Mouse (Mus musculus) retina, embryonic 14.5 days (tissue): ENCODE data around the gene Cd164.

Experiments used
- DNase-seq: peaks from one replicate; pipeline ENCODE4 v3.0.0-alpha.2; 2015; ENCODE audit warnings: low spot score

Gene Cd164

GRCm38 (mm10) chr10:41546396-41547165, 27.4 kb downstream of the Cd164 start:
- no peak for DNase-seq

- no peak for DNase-seq
Measured at GRCm38 (mm10) chr10:41550711-41551110, 31.5 kb downstream of the Cd164 start.

GRCm38 (mm10) chr10:41552319-41552718, 33.1 kb downstream of the Cd164 start:
- no peak for DNase-seq

GRCm38 (mm10) chr10:41552847-41553589, 33.8 kb downstream of the Cd164 start:
- DNase-seq: peak; percentile 12

- DNase-seq: no peak
Measured at GRCm38 (mm10) chr10:41553711-41554110, 34.5 kb downstream of the Cd164 start.

DNA sequence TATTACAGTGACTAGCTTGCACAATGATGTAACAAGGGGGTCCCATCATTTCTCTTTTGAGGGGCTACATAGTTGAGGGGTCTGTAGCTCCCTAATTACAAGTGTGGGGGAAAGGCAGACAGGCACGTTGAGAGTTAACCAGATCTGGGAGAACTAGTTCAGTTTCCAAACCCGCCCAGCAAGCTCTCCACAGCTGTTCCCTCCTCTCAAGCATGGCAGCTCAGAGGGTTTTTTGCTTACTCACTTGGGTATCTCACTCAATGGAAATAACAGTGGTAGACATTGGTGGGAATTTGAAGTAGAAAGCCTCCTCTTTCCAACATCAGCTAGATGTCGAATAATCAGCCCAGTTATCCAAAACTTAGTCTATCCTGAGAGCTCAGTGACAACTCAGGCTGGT, 35.9 kb downstream of the Cd164 start:
- no peak for DNase-seq

DNA sequence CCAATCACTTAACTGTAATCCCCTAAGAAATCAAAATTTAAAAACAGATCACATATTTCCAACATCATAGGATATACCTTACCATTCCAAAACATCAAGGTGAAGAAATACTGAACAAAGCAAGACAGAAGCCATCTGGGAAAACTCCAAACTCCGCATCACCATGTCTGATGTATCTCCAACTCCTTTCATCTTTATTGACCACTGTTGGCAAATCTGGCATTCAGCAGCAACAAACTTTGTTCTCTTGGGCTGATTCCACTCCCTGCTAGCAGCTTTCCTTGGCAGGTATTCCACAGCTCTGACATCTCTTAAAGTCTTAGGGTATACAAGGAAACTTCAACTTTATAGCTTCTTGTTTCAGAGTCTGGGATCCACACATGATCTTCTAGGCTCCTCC, 39.2 kb downstream of the Cd164 start:
- no peak for DNase-seq

DNA sequence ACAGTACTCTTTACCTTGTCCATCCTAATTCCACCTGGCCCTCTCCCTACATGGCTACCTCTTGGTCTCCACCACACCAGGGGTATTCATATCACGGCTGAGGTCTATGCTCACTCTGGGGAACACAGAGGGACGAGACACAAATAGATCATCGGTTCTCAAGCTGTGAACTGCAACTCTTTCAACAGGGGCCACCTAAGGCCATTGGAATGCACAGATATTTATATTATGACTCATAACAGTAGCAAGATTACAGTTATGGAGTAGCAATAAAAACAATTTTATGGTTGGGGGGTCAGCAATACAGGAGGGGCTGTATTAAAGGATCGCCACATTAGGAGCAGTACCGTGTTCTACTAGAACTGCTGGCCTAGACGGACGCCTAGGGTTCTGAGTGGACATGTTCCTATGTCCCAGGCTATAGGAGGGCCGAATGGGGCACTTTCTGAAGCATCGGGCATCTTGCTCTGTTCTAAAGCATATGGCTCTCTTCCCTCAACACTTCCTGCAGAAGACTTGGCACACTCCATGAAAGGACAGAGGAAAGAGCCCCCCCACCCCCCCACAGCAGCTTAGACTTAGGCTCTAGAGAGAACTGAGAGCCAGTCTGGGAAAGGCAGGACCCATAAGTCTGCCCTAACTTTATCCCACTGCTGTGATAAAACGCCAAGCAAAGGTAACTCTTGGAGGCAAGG, 42.6 kb downstream of the Cd164 start:
- DNase-seq: no peak

- no peak for DNase-seq
Measured at GRCm38 (mm10) chr10:41565141-41565540, 45.9 kb downstream of the Cd164 start.

DNA sequence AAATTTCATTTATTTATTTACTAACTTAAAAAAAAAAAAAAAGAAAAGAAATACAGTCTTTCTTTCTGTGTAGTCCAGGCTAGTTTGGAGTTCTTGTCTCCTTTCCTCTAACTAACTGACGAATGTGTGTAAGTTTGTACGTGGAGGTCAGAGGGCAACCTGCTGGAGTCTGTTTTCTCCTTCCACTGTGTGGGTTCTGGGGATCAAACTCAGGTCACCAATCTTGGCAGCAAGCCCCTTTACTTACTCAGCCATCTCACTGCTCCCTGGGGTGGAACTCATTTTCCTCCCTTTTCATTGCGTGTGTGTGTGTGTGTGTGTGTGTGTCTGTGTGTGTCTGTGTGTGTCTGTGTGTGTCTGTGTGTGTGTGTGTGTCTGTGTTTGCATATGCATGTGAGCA, 49.1 kb downstream of the Cd164 start:
- DNase-seq: no peak

DNA sequence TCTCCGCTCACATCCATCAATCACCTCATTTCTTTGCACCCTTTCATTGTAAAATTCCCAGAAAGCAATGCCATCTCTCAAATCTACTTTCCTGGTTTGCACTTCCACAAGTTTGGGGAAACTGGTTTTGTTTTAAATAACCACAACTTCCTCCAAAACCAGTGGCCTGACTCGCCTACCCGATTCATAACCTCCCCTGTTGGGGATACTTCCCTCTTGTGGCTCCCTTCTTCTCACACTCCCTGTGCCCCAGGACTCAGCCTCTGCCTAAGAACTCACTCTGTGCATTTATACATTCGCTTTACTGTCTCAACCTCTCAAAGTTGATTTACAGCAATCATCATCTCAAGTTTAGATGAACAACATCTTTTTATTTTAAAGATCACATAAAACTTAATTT, 51.9 kb downstream of the Cd164 start:
- DNase-seq: no peak

- no peak for DNase-seq
Measured at GRCm38 (mm10) chr10:41572274-41572673, 53.1 kb downstream of the Cd164 start.

DNA sequence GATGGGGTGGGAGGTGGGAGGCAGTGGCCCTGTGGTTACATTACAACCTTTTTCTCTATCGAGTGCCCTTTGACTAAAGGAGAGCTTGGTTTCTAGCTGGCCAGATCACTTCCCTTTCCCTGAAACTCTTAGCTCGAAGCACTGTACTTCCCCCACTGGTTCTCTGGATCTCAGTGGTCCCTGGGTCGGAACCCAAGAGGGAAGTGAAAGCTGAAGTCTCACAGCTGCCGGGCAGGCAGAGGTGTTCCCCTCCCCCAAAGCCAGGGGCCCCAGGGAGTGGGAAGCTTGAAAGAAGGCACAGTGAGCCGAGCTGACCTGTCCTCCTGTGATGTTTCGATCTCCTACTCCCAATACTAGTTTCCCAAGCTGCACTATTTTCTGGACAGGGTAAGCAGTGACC, 54.0 kb downstream of the Cd164 start:
- no peak for DNase-seq

DNA sequence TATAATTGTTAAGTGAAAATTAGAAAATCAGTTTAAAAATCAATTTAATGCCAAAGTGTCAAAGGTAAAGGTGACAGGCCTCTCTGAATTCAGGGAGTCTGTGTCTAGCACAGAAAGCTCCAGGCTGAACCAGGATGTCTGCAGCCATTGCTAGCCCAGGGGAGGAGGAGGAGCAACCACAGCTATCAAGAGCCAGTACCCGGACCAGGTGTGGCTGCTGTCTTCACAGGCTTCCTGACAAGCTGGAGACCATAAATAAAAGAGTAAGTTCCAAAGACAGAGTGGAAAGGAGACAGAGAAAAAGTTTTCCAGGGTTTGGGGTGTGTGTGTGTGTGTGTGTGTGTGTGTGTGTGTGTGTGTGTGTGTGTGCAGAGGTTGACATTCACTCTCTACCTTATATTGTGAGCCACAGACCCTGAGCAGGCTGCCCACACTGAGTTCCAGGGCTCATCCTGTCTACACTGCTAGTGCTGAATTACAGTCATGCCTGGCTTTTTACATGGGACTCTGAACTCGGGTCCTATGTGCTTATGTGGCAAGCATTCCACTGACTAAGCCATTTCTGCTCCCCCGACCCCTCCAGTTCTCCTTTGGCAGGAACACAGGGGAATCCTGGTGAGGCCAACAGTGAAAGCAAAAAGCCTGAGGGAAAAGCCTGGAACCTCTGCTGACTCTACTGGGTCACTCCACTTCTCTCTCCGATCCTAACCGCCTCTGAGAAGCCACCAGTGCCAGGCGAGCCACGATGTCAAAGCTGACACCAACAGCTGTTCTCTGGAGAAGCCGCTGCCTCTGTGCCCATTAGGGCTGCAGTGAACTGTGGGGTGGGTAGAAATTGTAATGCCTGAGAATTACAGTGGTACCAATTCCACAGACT, 56.5 kb downstream of the Cd164 start:
- no peak for DNase-seq

- no peak for DNase-seq
Measured at GRCm38 (mm10) chr10:41576328-41576833, 57.2 kb downstream of the Cd164 start.

- DNase-seq: no peak
Measured at GRCm38 (mm10) chr10:41578541-41578940, 59.3 kb downstream of the Cd164 start.

DNA sequence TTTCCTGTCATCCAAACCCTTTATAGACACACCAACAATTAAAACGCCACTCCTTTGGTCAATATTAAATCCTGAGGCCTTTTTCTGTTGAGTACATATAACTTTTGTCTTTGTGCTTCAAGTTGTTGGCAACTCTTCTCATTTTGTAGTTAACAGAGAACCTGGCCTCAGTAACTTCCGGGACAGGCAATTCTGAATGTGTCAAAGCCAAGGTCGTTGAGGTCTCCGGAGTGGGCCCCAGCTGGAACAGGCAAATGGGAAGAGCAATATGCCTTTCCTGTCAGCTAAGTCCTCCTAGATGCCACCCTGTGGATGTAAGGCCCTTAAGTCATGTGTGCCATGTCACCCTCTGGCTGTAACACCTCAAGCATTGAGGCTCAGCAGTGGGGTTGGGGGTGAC, 61.2 kb downstream of the Cd164 start:
- DNase-seq: no peak
